Mouse (Mus musculus): ENCODE data around the gene Immp2l. TPM values are rescaled to one million over a fixed set of nuclear protein-coding genes. Genes with fewer than 3 reads are reported as not detected.

The Immp2l gene
- polyA plus RNA-seq, 1 experiment from 2014 or later, result 30.5 TPM

GRCm38 (mm10) chr12:41351275-41351674 is 327.4 kb downstream of the Immp2l start:
- H3K27ac ChIP-seq (ENCODE audit: low read depth, low read length), result no peak overlapping the region
- H3K36me3 ChIP-seq (ENCODE audit: control insufficient read depth, insufficient read depth), result no peaks in the 10 kb centered on the region
- no peak for TF ChIP-seq CTCF (IDR thresholded peaks at IDR 0.05; ENCODE audit: low read depth)
- ATAC-seq, result no peak
- no peaks in the 10 kb centered on the region for H3K9me3 ChIP-seq (ENCODE audit: control insufficient read depth)
- no peaks in the 10 kb centered on the region for H3K4me1 ChIP-seq (replicated peaks; ENCODE audit: control insufficient read depth, insufficient read depth, low read length)
- no peak overlapping the region for H3K4me2 ChIP-seq (replicated peaks; ENCODE audit: low read depth)
- H3K9ac ChIP-seq (ENCODE audit: low read depth, low read length), result no peak overlapping the region
- H3K4me3 ChIP-seq (ENCODE audit: low read depth, low read length), result no peak overlapping the region
- 54% methylated on average over 2 of the region's 2 CpGs for WGBS
- no peaks in the 10 kb centered on the region for H3K27me3 ChIP-seq (replicated peaks; ENCODE audit: control insufficient read depth, insufficient read depth, low read length)

- no peaks in the 10 kb centered on the region for H3K27me3 ChIP-seq (replicated peaks; ENCODE audit: control insufficient read depth, insufficient read depth, low read length)
- no peak overlapping the region for H3K9ac ChIP-seq (ENCODE audit: low read depth, low read length)
- H3K27ac ChIP-seq (ENCODE audit: low read depth, low read length), result no peak overlapping the region
- H3K4me3 ChIP-seq (ENCODE audit: low read depth, low read length), result no peak overlapping the region
- H3K4me1 ChIP-seq (replicated peaks; ENCODE audit: control insufficient read depth, insufficient read depth, low read length), result no peaks in the 10 kb centered on the region
- WGBS, result 89% methylated on average over 1 of the region's 1 CpGs
- no peak for TF ChIP-seq CTCF (IDR thresholded peaks at IDR 0.05; ENCODE audit: low read depth)
- H3K9me3 ChIP-seq (ENCODE audit: control insufficient read depth), result no peaks in the 10 kb centered on the region
- H3K4me2 ChIP-seq (replicated peaks; ENCODE audit: low read depth), result no peak overlapping the region
- no peak for ATAC-seq
- H3K36me3 ChIP-seq (ENCODE audit: control insufficient read depth, insufficient read depth), result no peaks in the 10 kb centered on the region
These were observed 331.0 kb downstream of the Immp2l start for GRCm38 (mm10) chr12:41354857-41355256.

- Histone ChIP-seq H3K4me1 (replicated peaks; ENCODE audit: control insufficient read depth, insufficient read depth, low read length) (no peaks in the 10 kb centered on the region), H3K9me3 (ENCODE audit: control insufficient read depth) (no peaks in the 10 kb centered on the region), H3K36me3 (ENCODE audit: control insufficient read depth, insufficient read depth) (no peaks in the 10 kb centered on the region), H3K27ac (ENCODE audit: low read depth, low read length) (no peak overlapping the region), H3K27me3 (replicated peaks; ENCODE audit: control insufficient read depth, insufficient read depth, low read length) (no peaks in the 10 kb centered on the region), H3K4me3 (ENCODE audit: low read depth, low read length) (no peak overlapping the region), H3K9ac (ENCODE audit: low read depth, low read length) (no peak overlapping the region), H3K4me2 (replicated peaks; ENCODE audit: low read depth) (no peak overlapping the region)
- WGBS, result 59% methylated on average over 3 of the region's 3 CpGs
- TF ChIP-seq CTCF (IDR thresholded peaks at IDR 0.05; ENCODE audit: low read depth), result no peak
- no peak for ATAC-seq
These were observed 332.1 kb downstream of the Immp2l start for GRCm38 (mm10) chr12:41356040-41356439.

GRCm38 (mm10) chr12:41386685-41387084 is 362.8 kb downstream of the Immp2l start:
- no peaks in the 10 kb centered on the region for H3K36me3 ChIP-seq (ENCODE audit: control insufficient read depth, insufficient read depth)
- H3K27ac ChIP-seq (ENCODE audit: low read depth, low read length), result no peak overlapping the region
- no peak overlapping the region for H3K9ac ChIP-seq (ENCODE audit: low read depth, low read length)
- no peak for ATAC-seq
- WGBS, result 59% methylated on average over 1 of the region's 1 CpGs
- no peaks in the 10 kb centered on the region for H3K4me1 ChIP-seq (replicated peaks; ENCODE audit: control insufficient read depth, insufficient read depth, low read length)
- H3K9me3 ChIP-seq (ENCODE audit: control insufficient read depth), result no peaks in the 10 kb centered on the region
- H3K4me3 ChIP-seq (ENCODE audit: low read depth, low read length), result no peak overlapping the region
- no peak overlapping the region for H3K4me2 ChIP-seq (replicated peaks; ENCODE audit: low read depth)
- TF ChIP-seq CTCF (IDR thresholded peaks at IDR 0.05; ENCODE audit: low read depth), result no peak
- no peaks in the 10 kb centered on the region for H3K27me3 ChIP-seq (replicated peaks; ENCODE audit: control insufficient read depth, insufficient read depth, low read length)

GRCm38 (mm10) chr12:41394231-41394630 is 370.3 kb downstream of the Immp2l start:
- ATAC-seq, result no peak
- H3K4me3 ChIP-seq (ENCODE audit: low read depth, low read length), result no peak overlapping the region
- no peak for TF ChIP-seq CTCF (IDR thresholded peaks at IDR 0.05; ENCODE audit: low read depth)

GRCm38 (mm10) chr12:41401136-41401535 is 377.2 kb downstream of the Immp2l start:
- no peak overlapping the region for H3K9ac ChIP-seq (ENCODE audit: low read depth, low read length)

More at GRCm38 (mm10) chr12:41394231-41394630, 370.3 kb downstream of the Immp2l start:
- Histone ChIP-seq H3K27ac (ENCODE audit: low read depth, low read length) (no peak overlapping the region), H3K4me2 (replicated peaks; ENCODE audit: low read depth) (no peak overlapping the region), H3K27me3 (replicated peaks; ENCODE audit: control insufficient read depth, insufficient read depth, low read length) (no peaks in the 10 kb centered on the region), H3K36me3 (ENCODE audit: control insufficient read depth, insufficient read depth) (no peaks in the 10 kb centered on the region), H3K4me1 (replicated peaks; ENCODE audit: control insufficient read depth, insufficient read depth, low read length) (no peaks in the 10 kb centered on the region), H3K9me3 (ENCODE audit: control insufficient read depth) (no peaks in the 10 kb centered on the region), H3K9ac (ENCODE audit: low read depth, low read length) (no peak overlapping the region)

GRCm38 (mm10) chr12:41401923-41402322 is 378.0 kb downstream of the Immp2l start:
- Histone ChIP-seq H3K9ac (ENCODE audit: low read depth, low read length) (no peak overlapping the region), H3K27ac (ENCODE audit: low read depth, low read length) (no peak overlapping the region), H3K4me3 (ENCODE audit: low read depth, low read length) (no peak overlapping the region), H3K4me2 (replicated peaks; ENCODE audit: low read depth) (no peak overlapping the region), H3K27me3 (replicated peaks; ENCODE audit: control insufficient read depth, insufficient read depth, low read length) (no peaks in the 10 kb centered on the region), H3K36me3 (ENCODE audit: control insufficient read depth, insufficient read depth) (no peaks in the 10 kb centered on the region), H3K4me1 (replicated peaks; ENCODE audit: control insufficient read depth, insufficient read depth, low read length) (no peaks in the 10 kb centered on the region), H3K9me3 (ENCODE audit: control insufficient read depth) (no peaks in the 10 kb centered on the region)
- TF ChIP-seq CTCF (IDR thresholded peaks at IDR 0.05; ENCODE audit: low read depth), result no peak
- 47% methylated on average over 3 of the region's 3 CpGs for WGBS
- no peak for ATAC-seq

More at GRCm38 (mm10) chr12:41401136-41401535, 377.2 kb downstream of the Immp2l start:
- Histone ChIP-seq H3K4me1 (replicated peaks; ENCODE audit: control insufficient read depth, insufficient read depth, low read length) (no peaks in the 10 kb centered on the region), H3K4me3 (ENCODE audit: low read depth, low read length) (no peak overlapping the region), H3K27ac (ENCODE audit: low read depth, low read length) (no peak overlapping the region), H3K4me2 (replicated peaks; ENCODE audit: low read depth) (no peak overlapping the region), H3K27me3 (replicated peaks; ENCODE audit: control insufficient read depth, insufficient read depth, low read length) (no peaks in the 10 kb centered on the region), H3K9me3 (ENCODE audit: control insufficient read depth) (no peaks in the 10 kb centered on the region), H3K36me3 (ENCODE audit: control insufficient read depth, insufficient read depth) (no peaks in the 10 kb centered on the region)
- TF ChIP-seq CTCF (IDR thresholded peaks at IDR 0.05; ENCODE audit: low read depth), result no peak
- WGBS, result 96% methylated on average over 1 of the region's 1 CpGs
- ATAC-seq, result no peak

Measured in intestine, postnatal 0 days (tissue).